Mouse (Mus musculus) 416B (cell line): ENCODE data around the gene Zbtb20.
A peak's percentile ranks its signal among the peaks of the same experiment; 100 is the strongest.

Source experiments
- DNase-seq: peaks from one replicate; pipeline ENCODE4 v3.0.0; 2011; ENCODE audit warnings: low read depth

Gene Zbtb20

DNA sequence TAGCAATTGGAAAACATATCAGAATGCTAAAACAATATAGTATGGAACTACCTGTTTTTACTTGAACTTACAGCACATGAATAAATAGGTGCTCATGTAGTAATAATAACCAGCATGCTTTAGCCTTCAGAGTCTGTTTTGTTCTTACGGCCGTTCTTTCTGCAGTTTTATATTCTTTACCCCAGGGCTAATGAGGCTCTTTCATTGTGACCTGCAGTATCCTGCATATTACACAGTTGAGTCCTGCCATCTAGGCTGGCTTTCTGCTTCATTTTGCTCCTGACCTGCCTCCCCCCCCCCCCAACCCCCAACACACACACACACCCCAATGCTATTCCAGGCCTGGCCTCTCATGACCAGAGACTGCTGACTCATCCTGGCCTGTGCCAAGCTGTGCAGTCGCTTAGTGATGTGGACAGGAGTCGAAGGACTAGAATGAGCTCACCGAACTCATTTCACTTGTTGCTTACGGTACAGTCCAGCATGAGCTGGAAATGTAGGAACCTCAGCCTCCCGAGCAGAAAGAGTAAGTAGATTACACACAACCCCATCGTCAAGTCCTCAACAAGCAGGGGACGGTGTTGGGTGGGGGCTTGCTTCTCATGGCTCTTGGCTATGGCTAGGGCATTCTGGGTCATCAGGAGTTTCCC lies 487.1 kb downstream of the Zbtb20 start:
- DNase-seq: peak; percentile 85

DNA sequence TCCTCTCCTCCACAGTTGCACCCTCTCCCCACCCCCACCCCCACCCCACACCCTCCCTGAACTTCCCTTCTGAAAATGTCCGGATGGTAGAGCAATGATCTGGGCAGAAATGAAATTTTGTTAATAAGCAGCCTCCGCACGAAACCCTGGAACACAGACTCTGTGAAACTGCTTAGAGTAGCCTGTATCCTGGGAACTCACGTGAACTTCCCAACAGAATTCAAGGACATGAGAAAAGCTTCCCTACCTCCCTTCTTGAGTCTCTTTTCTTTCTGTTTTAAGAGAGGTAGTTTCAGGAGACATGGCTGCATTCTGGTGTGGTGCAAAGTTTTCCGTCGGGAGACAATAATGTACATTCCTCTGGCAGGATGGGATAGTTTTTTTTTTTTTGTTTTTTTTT lies 487.6 kb downstream of the Zbtb20 start:
- no peak for DNase-seq

- DNase-seq: peak; percentile 57
Measured at GRCm38 (mm10) chr16:43363751-43364515, 488.3 kb downstream of the Zbtb20 start.

GRCm38 (mm10) chr16:43364516-43364910 lies 488.8 kb downstream of the Zbtb20 start:
- DNase-seq: no peak

DNA sequence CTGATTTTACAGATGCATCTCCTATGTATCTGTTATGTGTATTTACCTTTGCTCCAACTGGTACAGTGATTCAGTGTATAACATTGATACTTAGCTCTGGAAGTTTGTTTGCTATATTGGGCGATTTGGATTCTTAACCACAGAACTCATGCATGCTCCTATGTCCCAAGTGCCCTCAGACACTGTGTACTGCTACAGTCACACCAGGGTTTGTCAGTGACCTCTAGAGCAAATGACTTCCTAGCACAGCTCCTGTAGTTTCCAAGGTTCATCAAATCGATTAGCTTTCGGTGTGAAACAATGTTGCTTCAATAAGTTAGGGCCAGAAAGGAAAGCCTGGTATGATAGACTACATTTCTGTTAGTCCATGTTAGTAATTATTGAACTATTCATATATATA lies 489.6 kb downstream of the Zbtb20 start:
- no peak for DNase-seq

DNA sequence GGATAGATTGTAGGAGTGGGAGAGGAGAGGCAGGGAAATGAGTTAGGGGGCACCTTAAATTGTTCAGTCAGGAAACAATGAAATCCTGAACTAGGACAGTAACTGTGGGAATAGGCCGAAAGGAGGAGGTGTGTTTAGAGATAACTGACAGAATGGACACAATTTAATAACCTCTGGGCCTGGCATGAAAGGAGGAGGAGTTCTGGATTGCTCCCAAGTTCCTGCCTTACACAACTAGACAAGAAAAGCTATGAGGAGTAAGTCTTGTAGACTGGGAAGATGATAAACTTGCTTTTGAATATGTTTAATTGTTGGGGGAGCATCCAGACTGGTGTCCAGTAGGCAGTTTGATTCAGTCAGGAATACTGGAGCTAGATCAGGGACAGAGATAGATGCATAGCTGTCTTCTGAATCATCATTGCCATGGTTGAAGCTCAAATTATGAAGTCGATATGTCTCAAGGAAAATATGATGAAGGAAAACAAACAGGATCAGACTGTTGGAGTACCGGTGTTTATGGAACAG lies 494.9 kb downstream of the Zbtb20 start:
- DNase-seq: no peak

DNA sequence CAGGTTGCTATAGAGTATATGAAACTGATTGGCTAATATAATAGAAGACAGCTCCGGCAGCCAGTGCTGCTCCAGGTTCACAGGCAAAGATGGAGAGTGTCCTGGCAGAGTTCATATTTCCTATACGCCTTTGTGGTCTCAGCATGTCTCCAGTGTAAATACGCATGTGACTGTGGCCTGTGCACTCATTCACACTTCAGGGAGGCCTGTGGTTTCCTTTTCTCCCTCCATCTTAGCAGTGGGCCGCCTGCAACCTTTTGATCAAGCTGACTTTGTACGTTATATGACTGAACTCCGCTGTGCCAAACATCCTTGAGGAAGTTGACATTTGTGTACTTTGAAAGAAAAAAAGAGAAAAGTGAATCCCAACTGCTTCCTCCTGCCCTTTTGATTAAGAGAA lies 501.1 kb downstream of the Zbtb20 start:
- peak; percentile 93 for DNase-seq

DNA sequence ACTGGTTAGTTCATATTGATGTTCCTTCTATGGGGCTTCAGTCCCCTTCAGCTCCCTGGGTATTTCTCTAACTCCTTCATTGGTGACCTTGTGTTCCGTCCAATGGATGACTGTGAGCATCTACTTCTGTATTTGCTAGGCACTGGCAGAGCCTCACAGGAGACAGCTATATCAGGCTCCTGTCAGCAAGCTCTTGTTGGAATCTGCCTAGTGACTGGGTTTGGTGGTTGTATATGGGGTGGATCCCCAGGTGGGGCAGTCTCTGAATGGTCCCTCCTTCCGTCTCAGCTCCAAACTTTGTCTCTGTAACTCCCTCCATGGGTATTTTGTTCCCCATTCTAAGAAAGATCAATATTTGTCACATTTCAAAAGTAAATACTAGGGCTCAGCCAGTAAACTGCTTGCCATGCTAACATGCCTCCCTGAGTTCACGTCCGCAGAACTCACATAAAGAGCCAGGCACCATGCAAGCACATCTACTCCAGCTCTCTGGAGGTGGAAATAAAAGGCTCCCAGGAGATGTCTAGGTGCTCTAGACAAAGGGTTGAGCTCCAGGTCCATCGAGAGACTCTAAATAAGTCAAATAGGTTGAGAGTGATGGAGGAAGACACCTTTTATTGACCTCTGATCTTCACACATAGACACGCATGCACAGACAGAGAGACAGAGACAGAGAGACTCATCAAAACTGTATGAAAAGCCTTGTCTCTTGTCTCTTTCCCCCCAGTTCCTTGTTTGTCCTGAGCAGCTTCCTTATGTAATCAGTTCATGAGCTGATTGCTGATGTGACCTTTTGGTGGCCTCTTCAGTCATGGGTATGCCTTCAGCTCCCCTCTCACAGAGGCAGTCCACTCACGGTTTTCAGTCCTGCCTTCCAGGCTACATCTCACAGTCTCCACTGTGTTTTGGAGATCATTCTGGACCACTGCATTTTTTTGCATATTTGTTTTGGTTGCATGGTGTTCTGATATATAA lies 504.0 kb downstream of the Zbtb20 start:
- DNase-seq: no peak

DNA sequence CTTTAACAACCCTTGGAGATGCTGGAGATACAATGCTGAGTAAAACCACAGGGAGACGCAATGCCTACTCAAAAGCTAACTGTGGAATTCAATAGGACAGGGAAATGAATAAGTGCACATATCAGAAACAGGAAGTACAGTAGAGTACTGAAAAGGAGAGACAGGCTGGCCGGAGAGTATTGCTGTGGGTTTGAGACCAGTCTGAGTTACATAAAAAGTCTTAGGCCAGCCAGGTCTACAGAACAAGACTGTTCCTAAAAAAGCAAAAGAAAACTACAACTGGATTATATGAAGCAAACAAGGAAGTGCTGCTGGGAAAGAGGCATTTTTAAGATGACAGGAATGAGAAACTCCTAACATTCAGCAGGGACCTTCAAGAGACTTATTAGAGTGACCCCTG lies 505.5 kb downstream of the Zbtb20 start:
- peak; percentile 50 for DNase-seq

- no peak for DNase-seq
Measured at GRCm38 (mm10) chr16:43383149-43383740, 507.6 kb downstream of the Zbtb20 start.

DNA sequence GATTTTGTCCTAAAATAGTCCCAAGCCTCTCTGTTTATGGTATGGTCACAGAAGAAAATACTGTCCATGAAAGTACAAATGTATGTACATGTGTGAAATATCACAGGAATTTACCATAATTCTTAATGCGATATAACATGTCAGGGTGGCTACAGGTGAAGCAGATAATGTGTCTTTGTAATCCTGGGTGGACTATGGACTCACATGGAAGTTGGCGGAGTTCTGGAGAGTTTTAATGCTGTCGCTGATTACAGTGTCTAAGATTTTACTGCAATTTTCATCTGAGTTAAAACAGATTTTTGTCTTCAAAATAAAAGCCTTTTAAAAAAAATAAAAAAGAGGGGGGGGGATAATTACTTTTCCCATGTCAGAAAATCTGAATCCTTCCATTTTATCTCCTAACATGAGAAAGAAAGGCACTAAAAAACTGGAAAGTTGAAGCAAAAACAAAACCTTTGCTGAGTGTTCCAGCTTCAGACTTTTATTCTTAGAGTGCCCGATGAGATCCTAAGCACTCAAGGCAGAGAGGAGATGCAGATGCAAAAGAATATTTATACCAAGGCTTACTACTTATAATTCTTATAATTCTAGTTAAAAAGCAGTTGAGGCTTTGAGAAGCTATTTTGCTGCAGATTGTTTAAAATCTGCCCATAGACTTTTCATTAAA lies 509.4 kb downstream of the Zbtb20 start:
- DNase-seq: no peak

- no peak for DNase-seq
Measured at GRCm38 (mm10) chr16:43385620-43386210, 510.0 kb downstream of the Zbtb20 start.

DNA sequence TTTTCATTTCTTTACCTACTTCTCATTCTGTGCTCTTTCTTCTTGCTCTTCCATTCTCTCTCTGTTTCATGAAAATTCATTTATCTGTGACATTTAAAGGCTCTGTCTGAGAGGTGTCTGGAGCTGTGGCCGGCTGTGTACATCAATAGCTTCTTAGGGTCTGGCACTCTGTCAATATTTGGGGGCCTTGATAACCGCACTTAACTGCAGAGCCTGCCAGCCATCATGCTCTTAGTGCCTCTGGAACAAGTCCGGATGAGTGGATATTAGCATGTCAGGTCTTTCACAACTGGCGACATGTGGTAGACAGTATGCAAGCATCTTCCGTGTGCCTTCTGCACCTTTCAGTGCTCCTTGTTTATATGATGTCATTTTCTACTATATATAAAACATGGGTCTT lies 510.7 kb downstream of the Zbtb20 start:
- DNase-seq: no peak

DNA sequence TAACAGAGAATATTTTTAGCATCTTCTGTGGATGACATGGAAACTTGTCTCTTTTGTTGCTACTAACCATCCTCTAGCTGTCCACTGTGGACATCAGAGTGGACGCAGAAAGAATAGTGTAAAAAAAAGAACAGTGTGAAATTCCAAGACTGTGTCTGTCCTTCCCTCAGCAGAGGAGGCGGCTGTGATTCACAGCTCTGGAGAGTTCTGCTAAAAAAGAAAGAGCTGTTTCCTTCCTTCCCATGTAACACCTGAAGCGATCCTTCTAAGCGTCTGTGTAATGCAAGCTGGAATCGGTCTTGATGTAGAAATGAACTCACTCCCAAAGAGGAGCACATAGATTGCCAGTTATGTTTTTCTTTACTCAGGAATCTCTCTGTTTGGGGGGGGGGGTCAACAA lies 512.7 kb downstream of the Zbtb20 start:
- DNase-seq: no peak

DNA sequence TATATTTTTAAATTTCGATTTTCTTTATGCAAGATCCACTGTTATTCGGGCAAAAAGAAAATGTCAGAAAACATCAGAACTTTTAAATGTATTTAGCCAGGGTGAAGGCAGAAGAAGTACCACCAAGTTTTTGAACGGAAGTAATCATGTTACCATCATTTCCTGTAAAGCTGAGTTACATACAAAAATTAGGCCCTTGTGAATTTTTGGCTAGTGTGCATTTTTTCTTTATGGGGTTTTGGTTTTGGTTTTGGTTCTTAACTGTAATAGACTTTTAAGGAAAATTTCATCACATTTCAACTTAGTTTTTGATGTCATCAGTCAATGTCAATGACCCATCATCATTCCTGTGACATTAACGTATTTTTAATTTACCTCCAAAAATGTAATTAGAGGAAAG lies 514.7 kb downstream of the Zbtb20 start:
- peak; percentile 58 for DNase-seq

- DNase-seq: no peak
Measured at GRCm38 (mm10) chr16:43393382-43393781, 517.7 kb downstream of the Zbtb20 start.

- peak; percentile 5 for DNase-seq
Measured at GRCm38 (mm10) chr16:43394013-43394568, 518.4 kb downstream of the Zbtb20 start.

- DNase-seq: peak; percentile 37
Measured at GRCm38 (mm10) chr16:43394760-43395159, 519.1 kb downstream of the Zbtb20 start.

DNA sequence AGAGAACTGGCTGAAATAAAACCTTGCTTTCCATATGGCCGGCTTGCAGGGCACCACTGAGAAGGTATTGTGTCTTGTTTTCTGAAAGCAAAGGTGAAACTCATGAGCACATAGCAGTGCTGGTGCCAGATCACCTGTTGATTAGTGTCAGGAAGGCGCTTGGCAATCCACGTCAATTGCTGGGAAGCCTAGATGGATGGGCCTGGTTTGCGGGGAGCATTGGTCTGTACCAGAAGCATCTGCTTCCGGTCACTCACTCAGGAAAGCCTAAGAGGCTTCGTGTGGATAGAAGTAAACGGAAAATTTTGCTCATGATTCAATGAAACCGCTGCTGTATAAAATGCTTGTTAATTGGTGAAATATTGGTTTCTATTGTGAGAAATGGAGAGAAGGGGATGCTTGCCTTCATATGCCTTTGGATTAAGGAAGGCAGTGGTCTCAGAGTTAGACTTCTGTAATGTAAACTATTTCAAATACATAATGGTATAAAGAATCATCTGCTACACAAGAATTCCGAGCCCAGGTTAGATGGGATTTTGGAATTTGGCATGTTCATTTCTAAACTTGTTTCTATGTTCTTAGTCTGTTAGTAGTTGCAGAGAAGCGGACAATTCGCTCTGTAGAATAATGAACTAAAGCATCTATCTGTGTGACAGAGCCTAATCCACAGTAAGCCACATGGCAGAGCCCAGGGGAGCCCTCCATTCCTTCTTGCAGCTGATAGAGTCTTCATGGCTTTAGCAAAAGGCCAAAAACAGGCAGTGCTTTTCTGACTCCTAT lies 521.4 kb downstream of the Zbtb20 start:
- DNase-seq: no peak
